Comparison of ENCODE assay signal across 31 mouse cellular contexts in genomic region chr11:83885175-83885574, GRCm38 (mm10). TPM values are rescaled to one million over a fixed set of nuclear protein-coding genes. Genes with fewer than 3 reads are reported as not detected.
DNase-seq lines count a peak whose midpoint lies in the region; ATAC-seq and TF ChIP-seq lines count a peak whose summit lies in the region.
"Had no signal": no experiment of that assay in that cellular context is flagged by ENCODE, and none has a peak within 500 bp of the region (broad histone marks: within the 10 kb centered on the region; RNA-seq: fewer than 3 reads in every experiment).

No protein-coding gene starts in this region.

- peaks cover 11% of the 10 kb centered on the region; the same call in 1 of the 2 replicates for H3K36me3 ChIP-seq in kidney, embryonic 14.5 days (ENCODE audit: control insufficient read depth, insufficient read depth, low read length)
- no peaks in the 10 kb centered on the region for H3K36me3 ChIP-seq in testis, adult 2 months (ENCODE audit: control insufficient read depth, insufficient read depth, low read length)
- H3K36me3 ChIP-seq: embryonic facial prominence, embryonic 12.5 days; G1E; heart, embryonic 10.5 days; hindbrain, embryonic 13.5 days; limb, embryonic 13.5 days; midbrain, embryonic 10.5 days; midbrain, embryonic 15.5 days; neural tube, embryonic 15.5 days; stomach, embryonic 15.5 days had no signal

- no peaks in the 10 kb centered on the region for H3K4me1 ChIP-seq in kidney, embryonic 14.5 days (ENCODE audit: control insufficient read depth, insufficient read depth, low read length)
- 0 out of 2 replicates have a peak, but pooled peaks cover 2% of the 10 kb centered on the region for H3K4me1 ChIP-seq in testis, adult 2 months (ENCODE audit: control insufficient read depth, insufficient read depth, low read length)
- H3K4me1 ChIP-seq: embryonic facial prominence, embryonic 12.5 days; hindbrain, embryonic 13.5 days; midbrain, embryonic 15.5 days; neural tube, embryonic 15.5 days; stomach, embryonic 15.5 days had no signal

- no peaks in the 10 kb centered on the region for H3K9me3 ChIP-seq in kidney, embryonic 14.5 days (ENCODE audit: control insufficient read depth, low read length)
- H3K9me3 ChIP-seq: embryonic facial prominence, embryonic 12.5 days; G1E; heart, embryonic 10.5 days; hindbrain, embryonic 13.5 days; limb, embryonic 13.5 days; midbrain, embryonic 10.5 days; midbrain, embryonic 15.5 days; neural tube, embryonic 15.5 days; stomach, embryonic 15.5 days had no signal

- H3K4me2 ChIP-seq in kidney, embryonic 14.5 days (replicated peaks; ENCODE audit: low read depth, low read length) = no peak overlapping the region
- H3K4me2 ChIP-seq: embryonic facial prominence, embryonic 12.5 days; hindbrain, embryonic 13.5 days; limb, embryonic 13.5 days; midbrain, embryonic 15.5 days; neural tube, embryonic 15.5 days; stomach, embryonic 15.5 days had no signal

- no peak overlapping the region for H3K4me3 ChIP-seq in kidney, embryonic 14.5 days (ENCODE audit: low read length)
- peak overlapping the region; percentile 28 for H3K4me3 ChIP-seq in testis, adult 2 months (ENCODE audit: control insufficient read depth, low read depth, low read length)
- H3K4me3 ChIP-seq: embryonic facial prominence, embryonic 12.5 days; heart, embryonic 10.5 days; hindbrain, embryonic 13.5 days; limb, embryonic 13.5 days; midbrain, embryonic 10.5 days; midbrain, embryonic 15.5 days; neural tube, embryonic 15.5 days; stomach, embryonic 15.5 days had no signal

- no peak for TF ChIP-seq POLR2A in testis, adult 2 months (IDR thresholded peaks at IDR 0.05; ENCODE audit: control insufficient read depth, low read depth, low read length)

- H3K9ac ChIP-seq in kidney, embryonic 14.5 days (ENCODE audit: low read depth, low read length) = no peak overlapping the region
- H3K9ac ChIP-seq: embryonic facial prominence, embryonic 12.5 days; hindbrain, embryonic 13.5 days; limb, embryonic 13.5 days; midbrain, embryonic 15.5 days; neural tube, embryonic 15.5 days; stomach, embryonic 15.5 days had no signal

- peak; percentile 60 for DNase-seq in kidney, adult 18-20 months
- no peak for DNase-seq in testis, postnatal 14 days (ENCODE audit: low spot score)
- peak; percentile 53 to 86 for DNase-seq in kidney, postnatal 25 days
- no peak for DNase-seq in adrenal gland, adult 8-10 months
- no peak for DNase-seq in lung, adult 18-20 months
- DNase-seq: adrenal gland, postnatal 10 days; cerebellum, adult 8-10 months; cerebellum, postnatal 36 days; embryo, embryonic 11 days; gastrocnemius, postnatal 14 days; heart, adult 11 months; heart, postnatal 4 days; lung, adult 2 months; retina, postnatal 1 day; right cerebral cortex, postnatal 14 days; thymus, adult 18-20 months; thymus, postnatal 25 days had no signal

- H3K27me3 ChIP-seq in kidney, embryonic 14.5 days (ENCODE audit: control insufficient read depth, insufficient read depth, low read length) = no peaks in the 10 kb centered on the region
- H3K27me3 ChIP-seq in testis, adult 2 months (ENCODE audit: control insufficient read depth, insufficient read depth, low read length) = no peaks in the 10 kb centered on the region
- H3K27me3 ChIP-seq: embryonic facial prominence, embryonic 12.5 days; limb, embryonic 13.5 days; midbrain, embryonic 15.5 days; neural tube, embryonic 15.5 days; stomach, embryonic 15.5 days had no signal

- no peak for ATAC-seq in kidney, embryonic 14.5 days (ENCODE audit: low FRiP score, low TSS enrichment)
- ATAC-seq: forebrain, embryonic 14.5 days; midbrain, embryonic 15.5 days had no signal

- TF ChIP-seq CTCF in testis, adult 2 months (IDR thresholded peaks at IDR 0.05; ENCODE audit: control insufficient read depth, insufficient read depth, insufficient replicate concordance, low read depth, low read length) = no peak

- WGBS in kidney, embryonic 14.5 days = 89% methylated on average over 8 of the region's 8 CpGs

- H3K27ac ChIP-seq in kidney, embryonic 14.5 days (ENCODE audit: low read depth, low read length) = no peak overlapping the region
- no peak overlapping the region for H3K27ac ChIP-seq in testis, adult 2 months (ENCODE audit: control insufficient read depth, insufficient read depth, low read depth, low read length)
- H3K27ac ChIP-seq: embryonic facial prominence, embryonic 12.5 days; heart, embryonic 10.5 days; hindbrain, embryonic 13.5 days; limb, embryonic 13.5 days; midbrain, embryonic 10.5 days; midbrain, embryonic 15.5 days; neural tube, embryonic 15.5 days; stomach, embryonic 15.5 days had no signal

RNA-seq across cellular contexts. Expression of gene Hnf1b, which starts 35.3 kb away (rescaled TPM):
- 51.6 and 84.2 TPM in 2 replicates for polyA plus RNA-seq in kidney, embryonic 14.5 days (2014; fragmentation: Nextera tagmentation; extraction: Ambion mirVana)
- polyA plus RNA-seq in testis, adult 2 months (2012; rRNA removed) = 37.1 and 40.7 TPM in 2 replicates
- under 1 TPM in 2 of 4 experiments, not detected in 2; 0.11 to 0.12 TPM for total RNA-seq in adrenal gland, adult 8-10 months (2022)
- total RNA-seq: gastrocnemius, postnatal 14 days; heart, postnatal 4 days; megakaryocyte progenitor cell, adult 5-6 weeks had no signal
- polyA plus RNA-seq: embryonic facial prominence, embryonic 12.5 days; G1E; heart, postnatal 0 days; limb, embryonic 13.5 days; midbrain, embryonic 10.5 days had no signal

RNA-seq across cellular contexts. Expression of gene Ddx52, which starts 56.7 kb away (rescaled TPM):
- polyA plus RNA-seq in kidney, embryonic 14.5 days (2014; fragmentation: Nextera tagmentation; extraction: Ambion mirVana) = 43.7 and 47.6 TPM in 2 replicates
- 5.4 and 6.7 TPM in 2 replicates for polyA plus RNA-seq in testis, adult 2 months (2012; rRNA removed)
- total RNA-seq in adrenal gland, adult 8-10 months (2022) = 10 to 100 TPM; 18.8 to 26.6 (median 26.0) TPM

Comparison
In these comparisons a context has a peak if more than half of its experiments do, and no peak if none do; other contexts are left out.
1. DNase-seq: peak in kidney, adult 18-20 months (single experiment) and kidney, postnatal 25 days (2 of 2); none in testis, postnatal 14 days (single experiment), adrenal gland, adult 8-10 months (single experiment) and lung, adult 18-20 months (0 of 2).